Mouse (Mus musculus): ENCODE data around the gene Ddx54. TPM values are rescaled to one million over a fixed set of nuclear protein-coding genes. Genes with fewer than 3 reads are reported as not detected.

Ddx54 gene
- polyA plus RNA-seq, 1 experiment from 2014 or later: 53.1 TPM

DNA sequence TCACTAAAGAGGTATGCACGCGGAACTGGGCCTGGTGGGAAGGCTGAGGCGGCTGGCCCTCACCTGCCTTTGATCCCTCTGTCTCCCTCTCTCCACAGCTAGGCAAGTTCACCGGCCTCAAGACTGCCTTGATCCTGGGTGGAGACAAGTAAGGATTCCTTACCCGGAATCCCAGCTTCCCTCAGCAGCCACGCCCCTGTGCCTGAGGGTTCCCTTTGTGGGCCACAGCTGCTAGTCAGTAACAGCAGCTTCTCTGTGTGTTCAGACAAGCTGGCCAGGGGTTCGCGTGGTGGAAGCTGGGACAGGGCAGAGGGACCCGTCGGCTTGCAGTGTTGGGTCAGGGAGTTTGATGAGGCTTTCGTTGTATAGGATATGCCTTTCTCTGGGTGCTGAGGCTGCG, 6.2 kb downstream of the Ddx54 start:
- no peaks in the 10 kb centered on the region for H3K27me3 ChIP-seq
- peaks cover 8% of the 10 kb centered on the region for H3K4me1 ChIP-seq
- no peak overlapping the region for H3K4me3 ChIP-seq
- peaks cover 85% of the 10 kb centered on the region for H3K36me3 ChIP-seq
- no peaks in the 10 kb centered on the region for H3K9me3 ChIP-seq
- ATAC-seq (ENCODE audit: insufficient number of reproducible peaks, insufficient read depth, low FRiP score, low TSS enrichment): no peak
- H3K27ac ChIP-seq: no peak overlapping the region
- H3K4me2 ChIP-seq (replicated peaks): no peak overlapping the region
- 81% methylated on average over 12 of the region's 12 CpGs for WGBS
- no peak overlapping the region for H3K9ac ChIP-seq

DNA sequence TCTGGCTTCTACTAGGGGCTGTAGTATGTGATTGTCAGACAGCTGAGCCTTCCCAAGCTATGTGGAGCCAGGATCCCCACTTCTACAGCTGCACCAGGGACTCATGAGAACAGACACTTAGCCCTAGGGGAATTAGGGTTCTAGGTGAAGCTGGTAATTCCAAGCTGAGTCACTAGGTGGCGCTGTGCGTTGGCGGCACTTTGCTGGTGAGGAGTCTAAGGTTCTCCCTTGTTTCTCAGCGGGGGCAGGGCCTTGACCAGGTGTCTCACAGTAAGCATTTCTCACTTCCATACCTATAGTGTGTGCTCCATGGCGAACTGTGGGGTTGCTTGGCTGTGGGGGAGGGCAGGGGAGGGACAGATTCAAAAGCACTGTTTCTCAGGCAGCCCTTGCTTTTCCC, 6.7 kb downstream of the Ddx54 start:
- WGBS: 22% methylated on average over 5 of the region's 5 CpGs
- Histone ChIP-seq H3K9ac (no peak overlapping the region), H3K9me3 (no peaks in the 10 kb centered on the region), H3K27ac (no peak overlapping the region), H3K4me1 (peaks cover 4% of the 10 kb centered on the region; the same call in 1 of the 2 replicates), H3K4me3 (no peak overlapping the region), H3K27me3 (no peaks in the 10 kb centered on the region), H3K36me3 (peaks cover 89% of the 10 kb centered on the region), H3K4me2 (replicated peaks) (no peak overlapping the region)
- no peak for ATAC-seq (ENCODE audit: insufficient number of reproducible peaks, insufficient read depth, low FRiP score, low TSS enrichment)

DNA sequence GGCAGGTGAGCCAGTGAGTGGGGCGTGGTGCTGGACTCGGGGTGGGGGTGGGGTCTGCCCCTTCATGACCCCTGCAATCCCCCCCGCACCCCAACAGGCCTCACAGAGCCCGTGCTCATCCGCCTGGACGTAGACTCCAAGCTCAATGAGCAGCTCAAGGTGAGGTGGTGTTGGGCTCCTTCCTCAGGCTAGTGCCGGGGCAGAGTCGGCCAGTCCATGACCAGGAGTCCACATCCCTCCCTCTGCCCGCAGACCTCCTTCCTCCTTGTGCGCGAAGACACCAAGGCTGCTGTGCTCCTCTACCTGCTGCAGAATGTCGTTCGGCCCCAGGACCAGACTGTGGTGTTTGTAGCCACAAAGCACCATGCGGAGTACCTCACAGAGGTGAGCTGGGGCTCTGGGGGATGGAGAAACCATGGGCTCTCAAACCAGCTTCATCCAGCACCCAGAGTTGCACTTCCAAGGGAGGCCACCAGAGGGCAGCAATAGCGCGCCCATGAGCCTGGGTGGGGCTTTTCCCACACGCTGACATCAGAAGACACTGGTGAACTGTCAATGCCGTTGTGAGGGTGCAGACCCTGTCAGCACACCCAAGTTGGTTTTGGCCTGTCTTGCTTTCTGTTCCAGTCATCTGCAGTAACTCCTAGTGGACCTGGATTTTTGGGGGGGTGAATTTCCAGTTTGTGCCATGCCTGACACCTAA, 8.0 kb downstream of the Ddx54 start:
- Histone ChIP-seq H3K36me3 (peaks cover 96% of the 10 kb centered on the region), H3K4me1 (peaks cover 4% of the 10 kb centered on the region; the same call in 1 of the 2 replicates), H3K9me3 (no peaks in the 10 kb centered on the region), H3K27me3 (no peaks in the 10 kb centered on the region), H3K4me2 (replicated peaks) (no peak overlapping the region), H3K4me3 (no peak overlapping the region), H3K27ac (no peak overlapping the region), H3K9ac (no peak overlapping the region)
- WGBS: 73% methylated on average over 18 of the region's 18 CpGs
- ATAC-seq (ENCODE audit: insufficient number of reproducible peaks, insufficient read depth, low FRiP score, low TSS enrichment): no peak

DNA sequence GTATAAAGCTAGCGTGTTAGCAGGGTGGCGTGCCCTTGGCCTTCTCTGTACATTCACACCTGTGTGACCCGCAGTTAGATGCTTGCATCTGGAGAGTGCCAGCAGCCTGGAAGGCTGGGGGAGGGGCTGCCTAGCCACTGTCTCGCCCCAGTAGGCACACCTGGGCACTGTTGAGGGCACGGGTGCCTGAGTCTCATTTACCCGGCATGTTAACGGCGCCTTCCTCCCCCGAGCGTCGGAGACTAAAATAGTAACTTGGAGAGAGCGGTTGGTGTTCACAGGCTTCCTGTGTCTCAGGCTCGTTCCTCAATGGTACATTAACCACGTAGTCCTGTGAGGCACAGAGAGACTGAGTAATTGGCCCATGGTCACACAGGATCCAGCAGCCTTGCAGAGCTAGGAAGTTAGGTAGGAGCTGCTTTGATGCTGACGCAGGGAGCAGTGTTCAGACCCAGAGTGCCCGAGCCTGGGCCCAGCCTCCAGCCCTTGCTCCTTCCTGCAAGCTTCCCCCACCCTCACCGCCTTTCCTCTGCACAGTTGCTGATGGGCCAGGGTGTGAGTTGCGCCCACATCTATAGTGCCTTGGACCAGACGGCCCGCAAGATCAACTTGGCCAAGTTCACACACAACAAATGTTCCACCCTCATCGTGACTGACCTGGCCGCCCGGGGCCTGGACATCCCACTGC, 8.7 kb downstream of the Ddx54 start:
- H3K36me3 ChIP-seq: peaks cover 96% of the 10 kb centered on the region
- H3K9me3 ChIP-seq: no peaks in the 10 kb centered on the region
- H3K9ac ChIP-seq: no peak overlapping the region
- peaks cover 4% of the 10 kb centered on the region; the same call in 1 of the 2 replicates for H3K4me1 ChIP-seq
- H3K27ac ChIP-seq: no peak overlapping the region
- H3K4me2 ChIP-seq (replicated peaks): no peak overlapping the region
- H3K27me3 ChIP-seq: no peaks in the 10 kb centered on the region
- no peak overlapping the region for H3K4me3 ChIP-seq
- ATAC-seq (ENCODE audit: insufficient number of reproducible peaks, insufficient read depth, low FRiP score, low TSS enrichment): no peak
- 93% methylated on average over 23 of the region's 23 CpGs for WGBS

DNA sequence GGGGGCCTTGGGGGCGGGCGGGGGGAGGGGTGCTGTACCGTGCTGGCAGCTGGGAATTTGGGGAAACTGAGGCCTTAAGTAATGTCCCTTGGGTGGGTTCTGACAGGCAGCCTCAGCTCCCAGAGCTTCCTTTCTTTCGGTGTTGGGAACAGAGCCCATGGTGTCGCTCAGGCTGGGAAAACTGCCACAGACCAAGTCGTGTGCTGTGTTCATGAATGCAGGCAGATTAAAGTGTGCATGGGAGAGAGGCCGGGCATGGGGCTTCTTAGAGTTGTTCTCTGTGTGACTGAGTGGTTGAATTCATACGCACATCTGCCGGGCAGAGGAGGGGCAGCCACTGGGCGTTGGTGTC, 9.3 kb downstream of the Ddx54 start:
- 90% methylated on average over 10 of the region's 10 CpGs for WGBS
- Histone ChIP-seq H3K27me3 (no peaks in the 10 kb centered on the region), H3K27ac (no peak overlapping the region), H3K4me2 (replicated peaks) (no peak overlapping the region), H3K4me1 (peaks cover 4% of the 10 kb centered on the region; the same call in 1 of the 2 replicates), H3K4me3 (no peak overlapping the region), H3K36me3 (peaks cover 98% of the 10 kb centered on the region), H3K9ac (no peak overlapping the region), H3K9me3 (no peaks in the 10 kb centered on the region)
- ATAC-seq (ENCODE audit: insufficient number of reproducible peaks, insufficient read depth, low FRiP score, low TSS enrichment): no peak

DNA sequence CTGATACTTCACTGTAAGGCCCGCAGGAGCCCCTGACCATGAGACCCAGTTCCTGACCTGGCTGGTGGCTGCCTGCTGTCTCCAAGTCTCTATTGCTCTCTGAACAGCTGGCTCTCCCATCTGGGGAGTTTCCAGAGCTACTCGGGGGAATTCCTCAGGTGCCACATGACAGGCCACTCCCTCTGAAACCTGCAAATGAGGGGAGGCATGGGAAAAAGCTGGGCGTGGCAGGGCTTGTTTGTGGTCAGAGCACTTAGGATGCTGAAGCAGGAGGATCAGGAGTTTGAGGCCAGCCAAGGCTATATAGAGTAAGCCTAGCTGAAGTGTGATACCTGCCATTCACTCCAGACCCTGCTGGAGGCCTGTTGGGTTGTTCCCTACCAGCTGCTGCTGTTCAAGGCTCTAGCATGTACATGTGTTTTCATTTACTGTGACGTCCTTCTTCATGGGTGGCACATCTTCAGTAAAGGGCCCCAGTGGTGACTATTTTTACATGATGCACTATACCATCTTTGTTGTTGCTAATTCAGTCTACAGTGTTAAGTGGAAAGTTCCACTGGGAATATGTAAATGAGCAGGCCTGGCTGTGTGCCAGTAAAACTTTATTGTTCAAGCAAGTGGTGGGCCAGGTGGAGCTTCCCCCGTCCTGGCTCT, 9.8 kb downstream of the Ddx54 start:
- no peaks in the 10 kb centered on the region for H3K27me3 ChIP-seq
- H3K27ac ChIP-seq: no peak overlapping the region
- H3K4me2 ChIP-seq (replicated peaks): no peak overlapping the region
- H3K4me1 ChIP-seq: peaks cover 4% of the 10 kb centered on the region; the same call in 1 of the 2 replicates
- no peak overlapping the region for H3K4me3 ChIP-seq
- 75% methylated on average over 5 of the region's 5 CpGs for WGBS
- ATAC-seq (ENCODE audit: insufficient number of reproducible peaks, insufficient read depth, low FRiP score, low TSS enrichment): no peak
- H3K9ac ChIP-seq: no peak overlapping the region
- peaks cover 98% of the 10 kb centered on the region for H3K36me3 ChIP-seq
- H3K9me3 ChIP-seq: no peaks in the 10 kb centered on the region

DNA sequence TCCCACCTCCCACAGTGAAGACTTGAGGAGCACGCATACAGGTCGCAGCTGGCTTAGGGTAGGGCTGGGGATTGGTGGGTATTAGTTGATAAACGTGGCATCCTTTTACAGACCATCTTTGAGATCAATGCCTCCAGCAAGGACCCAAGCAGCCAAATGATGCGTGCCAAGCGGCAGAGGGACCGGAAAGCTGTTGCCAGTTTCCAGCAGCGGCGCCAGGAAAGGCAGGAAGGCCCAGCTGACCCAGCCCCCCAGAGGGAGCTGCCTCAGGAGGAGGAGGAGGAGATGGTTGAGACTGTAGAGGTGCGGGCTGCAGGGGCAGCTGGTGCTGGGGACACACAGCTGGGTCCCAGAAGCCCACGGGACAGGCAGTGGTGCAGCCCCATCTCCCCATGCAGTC, 11.9 kb downstream of the Ddx54 start:
- no peak for ATAC-seq (ENCODE audit: insufficient number of reproducible peaks, insufficient read depth, low FRiP score, low TSS enrichment)
- H3K36me3 ChIP-seq: peaks cover 85% of the 10 kb centered on the region
- H3K9me3 ChIP-seq: no peaks in the 10 kb centered on the region
- no peak overlapping the region for H3K9ac ChIP-seq
- H3K4me1 ChIP-seq: peaks cover 4% of the 10 kb centered on the region; the same call in 1 of the 2 replicates
- 93% methylated on average over 10 of the region's 10 CpGs for WGBS
- no peak overlapping the region for H3K27ac ChIP-seq
- no peak overlapping the region for H3K4me2 ChIP-seq (replicated peaks)
- H3K27me3 ChIP-seq: no peaks in the 10 kb centered on the region
- no peak overlapping the region for H3K4me3 ChIP-seq

DNA sequence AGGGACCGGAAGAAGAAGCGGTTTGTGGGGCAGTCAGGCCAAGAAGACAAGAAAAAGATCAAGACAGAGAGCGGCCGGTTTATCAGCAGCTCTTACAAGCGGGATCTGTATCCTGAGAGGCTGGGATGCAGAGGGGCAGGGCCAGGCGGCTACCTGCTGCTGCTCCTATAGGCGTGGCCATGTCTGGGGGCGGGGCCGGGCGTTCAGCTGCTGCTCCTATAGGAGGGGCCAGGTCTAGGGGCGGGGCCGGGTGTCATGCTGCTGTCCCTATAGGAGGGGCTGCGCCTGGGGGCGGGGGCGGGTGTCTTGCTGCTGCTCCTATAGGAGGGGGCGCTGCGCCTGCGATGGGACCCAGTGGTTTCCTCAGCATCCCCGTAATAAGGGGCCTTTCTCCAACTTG, 13.9 kb downstream of the Ddx54 start:
- no peak for ATAC-seq (ENCODE audit: insufficient number of reproducible peaks, insufficient read depth, low FRiP score, low TSS enrichment)
- WGBS: 32% methylated on average over 19 of the region's 19 CpGs
- H3K4me2 ChIP-seq (replicated peaks): no peak overlapping the region
- H3K27me3 ChIP-seq: peaks cover 8% of the 10 kb centered on the region
- H3K4me3 ChIP-seq: no peak overlapping the region
- no peak overlapping the region for H3K9ac ChIP-seq
- peaks cover 65% of the 10 kb centered on the region for H3K36me3 ChIP-seq
- H3K4me1 ChIP-seq: peaks cover 4% of the 10 kb centered on the region
- H3K9me3 ChIP-seq: no peaks in the 10 kb centered on the region
- no peak overlapping the region for H3K27ac ChIP-seq

DNA sequence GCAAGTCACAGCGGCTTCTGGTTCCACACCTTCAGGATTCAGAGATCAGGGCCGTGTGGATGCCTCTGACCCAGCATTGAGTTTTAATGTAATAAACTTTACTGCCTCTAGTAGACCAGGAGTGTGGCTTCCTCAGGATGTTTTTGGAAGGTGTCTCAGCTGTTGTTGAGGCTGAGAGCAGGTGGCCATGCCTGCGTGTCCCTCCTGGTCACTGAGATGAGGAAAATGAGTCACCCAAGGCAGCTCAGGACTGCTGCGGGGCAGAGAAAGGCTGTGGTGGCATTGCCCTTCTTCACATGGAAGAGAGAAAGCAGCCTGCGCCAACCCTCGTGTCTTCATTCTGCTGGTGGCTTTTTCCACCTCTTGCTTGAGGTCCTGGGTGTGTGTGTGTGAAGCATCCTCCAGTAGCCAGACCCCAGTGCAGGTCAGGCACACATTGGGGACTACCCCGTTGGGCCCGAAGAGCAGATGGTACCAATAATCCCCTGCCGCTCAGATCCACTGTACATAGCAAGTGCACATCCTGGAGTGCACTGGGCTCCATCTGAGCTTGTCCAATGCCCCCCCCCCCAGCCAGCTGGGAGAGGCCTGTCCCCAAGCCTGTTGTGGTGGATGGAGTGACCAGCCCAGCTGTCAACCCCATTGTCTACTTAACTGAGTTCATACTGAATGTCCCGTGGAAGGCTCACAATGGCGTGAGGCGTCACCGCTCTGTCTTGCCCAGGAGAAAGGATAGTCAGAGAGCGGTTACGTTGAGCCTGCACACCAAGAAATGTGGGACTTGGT, 15.2 kb downstream of the Ddx54 start:
- Histone ChIP-seq H3K9me3 (no peaks in the 10 kb centered on the region), H3K27me3 (peaks cover 10% of the 10 kb centered on the region), H3K36me3 (peaks cover 53% of the 10 kb centered on the region), H3K4me2 (replicated peaks) (no peak overlapping the region), H3K9ac (no peak overlapping the region), H3K4me1 (no peaks in the 10 kb centered on the region; the same call in 1 of the 2 replicates), H3K27ac (no peak overlapping the region), H3K4me3 (no peak overlapping the region)
- 83% methylated on average over 15 of the region's 15 CpGs for WGBS
- ATAC-seq (ENCODE audit: insufficient number of reproducible peaks, insufficient read depth, low FRiP score, low TSS enrichment): no peak

DNA sequence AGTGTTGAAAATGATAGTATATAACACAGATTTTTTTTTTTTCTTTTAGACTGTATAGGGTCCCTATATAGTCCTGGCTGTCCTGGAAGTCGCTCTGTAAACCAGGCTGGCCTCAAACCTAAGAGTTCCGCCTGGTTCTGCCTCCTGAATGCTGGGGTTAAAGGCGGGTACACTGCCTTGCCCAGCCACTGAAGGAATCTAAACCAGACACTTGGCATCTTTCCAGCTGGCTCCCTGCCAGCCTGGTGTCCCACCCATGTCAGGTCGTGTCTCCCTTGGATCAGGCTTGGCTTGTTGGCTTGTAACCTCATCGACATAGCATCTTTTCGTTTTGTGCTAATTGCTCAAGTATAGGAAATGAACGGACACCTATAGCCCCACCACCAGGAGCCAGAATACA, 16.1 kb downstream of the Ddx54 start:
- Histone ChIP-seq H3K27ac (no peak overlapping the region), H3K27me3 (peaks cover 10% of the 10 kb centered on the region), H3K4me3 (no peak overlapping the region), H3K9me3 (no peaks in the 10 kb centered on the region), H3K36me3 (peaks cover 45% of the 10 kb centered on the region), H3K4me2 (replicated peaks) (no peak overlapping the region), H3K4me1 (no peaks in the 10 kb centered on the region; the same call in 1 of the 2 replicates), H3K9ac (no peak overlapping the region)
- ATAC-seq (ENCODE audit: insufficient number of reproducible peaks, insufficient read depth, low FRiP score, low TSS enrichment): no peak
- 69% methylated on average over 7 of the region's 7 CpGs for WGBS

DNA sequence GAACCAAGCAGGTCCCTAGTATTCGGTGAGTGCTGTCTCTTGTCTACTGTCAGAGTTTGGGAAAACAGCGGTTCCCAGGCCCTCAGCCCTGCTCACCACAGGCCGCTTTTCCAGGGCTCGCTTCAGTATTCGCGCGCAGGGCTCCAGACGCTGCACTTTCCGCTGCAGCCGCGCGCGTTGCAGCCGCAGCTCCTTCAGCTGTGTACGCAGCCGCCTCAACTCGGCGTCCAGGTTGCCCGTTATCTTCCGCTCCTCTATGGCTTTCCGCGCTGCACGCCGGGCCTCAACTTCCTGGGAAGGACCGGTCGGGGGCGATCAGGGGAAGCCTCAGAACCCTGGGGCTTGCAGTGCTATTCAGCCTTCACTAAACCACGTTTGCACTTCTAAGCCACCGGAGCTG, 18.6 kb downstream of the Ddx54 start:
- H3K9ac ChIP-seq: no peak overlapping the region

More for the DNA sequence above, 18.6 kb downstream of the Ddx54 start:
- Histone ChIP-seq H3K36me3 (peaks cover 20% of the 10 kb centered on the region), H3K4me1 (no peaks in the 10 kb centered on the region; the same call in 1 of the 2 replicates), H3K4me3 (0 out of 2 replicates have a peak overlapping the region, but pooled peaks have one; percentile 13), H3K27ac (no peak overlapping the region), H3K9me3 (no peaks in the 10 kb centered on the region), H3K4me2 (replicated peaks) (peak overlapping the region; percentile 39), H3K27me3 (peaks cover 10% of the 10 kb centered on the region)
- ATAC-seq (ENCODE audit: insufficient number of reproducible peaks, insufficient read depth, low FRiP score, low TSS enrichment): no peak
- WGBS: 9% methylated on average over 29 of the region's 29 CpGs
